Comparison of ENCODE assay signal across 16 mouse cellular contexts in genomic region chr6:31182284-31182683, GRCm38 (mm10).
"Had no signal": no experiment of that assay in that cellular context is flagged by ENCODE, and none has a peak within 500 bp of the region (broad histone marks: within the 10 kb centered on the region; RNA-seq: fewer than 3 reads in every experiment).

No protein-coding gene starts in this region.

- DNase-seq: lung, adult 18-20 months; lung, postnatal 14 days; lung, postnatal 36 days; right cerebral cortex, postnatal 25 days; right cerebral cortex, postnatal 4 days; spleen, adult 18-20 months; thymus, adult 18-20 months; thymus, postnatal 14 days; thymus, postnatal 36 days had no signal

- H3K4me3 ChIP-seq: lung, embryonic 15.5 days; megakaryocyte, embryonic 14.5 days; midbrain, embryonic 13.5 days; midbrain, embryonic 15.5 days; neural tube, embryonic 12.5 days had no signal

- ATAC-seq: lung, postnatal 0 days; midbrain, embryonic 13.5 days; midbrain, embryonic 15.5 days had no signal

- H3K27ac ChIP-seq: lung, embryonic 15.5 days; macrophage; midbrain, embryonic 13.5 days; midbrain, embryonic 15.5 days; neural tube, embryonic 12.5 days had no signal
